Mouse (Mus musculus): ENCODE measurements around the gene 4930404N11Rik. TPM values are rescaled to one million over a fixed set of nuclear protein-coding genes. Genes with fewer than 3 reads are reported as not detected.
A peak's percentile ranks its signal among the peaks of the same experiment; 100 is the strongest.

Gene 4930404N11Rik
- polyA plus RNA-seq, 1 experiment from 2014 or later = 3.0 TPM

DNA sequence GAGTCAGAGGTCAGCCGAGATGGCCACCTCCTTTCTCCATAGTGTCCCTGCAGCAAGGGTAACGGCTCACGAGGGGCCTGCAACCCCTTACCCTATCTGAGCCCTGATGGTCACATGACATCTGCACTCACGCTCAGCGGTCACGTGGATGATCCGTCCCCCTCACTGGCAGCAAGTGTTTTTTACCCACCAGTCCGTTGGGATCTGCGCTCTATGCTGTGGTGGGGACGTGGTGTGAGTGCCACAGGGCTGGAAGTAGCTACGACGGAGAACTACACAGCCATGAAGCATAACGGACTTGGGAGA is 42.8 kb upstream of the 4930404N11Rik start:
- Histone ChIP-seq H3K36me3 (peaks cover 36% of the 10 kb centered on the region), H3K27me3 (no peaks in the 10 kb centered on the region), H3K4me1 (peaks cover 76% of the 10 kb centered on the region), H3K27ac (peak overlapping the region; percentile 98), H3K4me3 (no peak overlapping the region), H3K4me2 (no peak overlapping the region), H3K9me3 (no peaks in the 10 kb centered on the region), H3K9ac (no peak overlapping the region)
- 58% methylated on average over 13 of the region's 13 CpGs for WGBS
- ATAC-seq (ENCODE audit: borderline replicate concordance, extremely low read depth, low FRiP score, low TSS enrichment) = no peak

DNA sequence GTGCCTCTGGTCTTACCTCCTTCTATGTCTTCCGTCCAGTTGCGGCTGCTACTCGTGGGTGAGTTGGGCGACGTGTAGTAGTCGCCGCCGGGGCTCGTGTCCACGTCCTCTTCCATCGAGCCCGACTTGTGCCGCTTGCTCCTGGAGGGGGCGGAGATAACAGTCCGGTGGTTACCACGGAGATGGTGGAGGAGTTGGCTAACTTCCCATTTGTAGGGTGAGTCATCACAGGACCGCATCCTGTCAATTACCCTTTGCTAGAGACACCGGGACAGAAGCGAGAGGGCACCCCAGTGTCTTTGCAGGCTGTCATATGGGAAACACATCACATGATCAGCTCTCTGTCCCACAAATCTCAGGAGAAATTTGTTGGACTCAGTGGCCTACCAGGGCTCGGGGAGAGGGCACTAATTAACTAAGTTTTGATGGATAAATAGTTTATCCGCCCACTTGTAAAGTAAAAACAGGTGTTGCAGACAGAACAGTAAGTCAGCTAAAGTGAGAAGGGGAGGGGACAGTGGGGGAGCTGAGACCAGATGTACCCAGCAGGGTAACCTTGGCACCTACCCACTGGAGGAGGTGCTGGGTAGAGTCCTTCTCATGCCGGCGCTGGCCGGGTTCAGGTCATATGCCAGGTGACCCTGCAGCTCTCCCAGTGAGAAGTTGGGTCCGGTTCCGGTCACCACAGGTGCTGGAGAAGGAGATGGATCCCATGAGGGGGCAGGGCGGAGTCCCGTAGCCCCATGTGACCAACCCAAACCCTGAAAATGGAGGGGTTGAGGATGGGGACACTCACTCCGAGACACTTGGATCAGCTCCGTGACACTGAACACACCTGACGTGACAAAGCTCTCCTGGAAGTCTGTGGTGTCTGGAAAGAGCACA is 42.2 kb upstream of the 4930404N11Rik start:
- no peaks in the 10 kb centered on the region for H3K27me3 ChIP-seq
- peak overlapping the region; percentile 98 for H3K27ac ChIP-seq
- no peaks in the 10 kb centered on the region for H3K9me3 ChIP-seq
- peak overlapping the region; percentile 31 for H3K4me3 ChIP-seq
- H3K4me2 ChIP-seq = peak overlapping the region; percentile 43
- WGBS = 26% methylated on average over 31 of the region's 31 CpGs
- no peak for ATAC-seq (ENCODE audit: borderline replicate concordance, extremely low read depth, low FRiP score, low TSS enrichment)
- peaks cover 76% of the 10 kb centered on the region for H3K4me1 ChIP-seq
- peaks cover 36% of the 10 kb centered on the region for H3K36me3 ChIP-seq
- no peak overlapping the region; the same call in 1 of the 2 replicates for H3K9ac ChIP-seq

DNA sequence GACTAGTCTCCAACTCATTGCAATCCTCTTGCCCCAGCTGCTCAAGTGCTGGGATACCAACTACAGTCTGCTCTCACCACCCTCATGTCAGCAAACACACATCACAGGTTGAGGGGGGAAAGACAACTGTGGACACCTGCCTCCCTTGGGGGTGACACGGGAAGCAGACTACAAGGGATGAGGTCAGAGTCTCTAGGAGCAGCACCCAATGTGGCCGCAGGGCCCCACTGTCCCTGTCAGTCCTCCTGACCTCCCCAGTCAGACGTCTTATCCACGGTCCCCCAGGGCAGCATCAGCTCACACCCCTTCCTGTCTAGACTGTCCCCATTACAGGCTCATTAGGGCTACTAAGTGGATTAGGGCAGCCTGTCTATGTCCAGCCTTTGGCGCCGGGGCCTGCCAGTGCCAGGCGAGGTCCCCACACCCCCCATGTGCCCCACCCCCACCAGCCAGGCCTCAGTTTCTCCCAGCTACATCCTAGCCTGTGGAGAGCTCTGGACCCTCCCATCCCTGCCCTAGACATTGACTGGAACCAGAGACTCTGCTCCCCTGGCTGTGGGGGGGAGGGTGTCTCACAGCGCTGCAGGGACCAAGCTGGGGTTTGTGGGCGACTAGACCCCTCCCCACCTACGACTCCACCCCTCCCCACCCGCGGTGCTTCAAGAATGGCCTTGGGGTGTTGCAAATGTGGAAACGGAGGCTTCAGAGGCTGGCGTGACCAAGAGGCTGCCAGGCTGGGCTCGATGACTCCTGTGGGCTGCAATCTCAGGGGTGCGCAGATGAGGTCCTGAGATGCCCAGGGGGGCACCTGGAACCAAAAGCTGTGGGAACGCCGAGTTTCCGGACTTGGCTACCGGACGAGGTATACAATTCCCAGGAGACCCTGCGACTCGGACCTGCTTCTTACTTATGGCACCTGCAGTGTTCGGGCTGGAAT is 41.2 kb upstream of the 4930404N11Rik start:
- H3K27me3 ChIP-seq = no peaks in the 10 kb centered on the region
- H3K4me3 ChIP-seq = peak overlapping the region; percentile 31
- H3K9me3 ChIP-seq = no peaks in the 10 kb centered on the region
- WGBS = 44% methylated on average over 24 of the region's 24 CpGs
- H3K27ac ChIP-seq = peak overlapping the region; percentile 37; the same call in 1 of the 2 replicates
- H3K4me1 ChIP-seq = peaks cover 76% of the 10 kb centered on the region
- peak overlapping the region; percentile 43 for H3K4me2 ChIP-seq
- no peak for ATAC-seq (ENCODE audit: borderline replicate concordance, extremely low read depth, low FRiP score, low TSS enrichment)
- peaks cover 36% of the 10 kb centered on the region for H3K36me3 ChIP-seq
- H3K9ac ChIP-seq = peak overlapping the region; percentile 25; the same call in 1 of the 2 replicates

DNA sequence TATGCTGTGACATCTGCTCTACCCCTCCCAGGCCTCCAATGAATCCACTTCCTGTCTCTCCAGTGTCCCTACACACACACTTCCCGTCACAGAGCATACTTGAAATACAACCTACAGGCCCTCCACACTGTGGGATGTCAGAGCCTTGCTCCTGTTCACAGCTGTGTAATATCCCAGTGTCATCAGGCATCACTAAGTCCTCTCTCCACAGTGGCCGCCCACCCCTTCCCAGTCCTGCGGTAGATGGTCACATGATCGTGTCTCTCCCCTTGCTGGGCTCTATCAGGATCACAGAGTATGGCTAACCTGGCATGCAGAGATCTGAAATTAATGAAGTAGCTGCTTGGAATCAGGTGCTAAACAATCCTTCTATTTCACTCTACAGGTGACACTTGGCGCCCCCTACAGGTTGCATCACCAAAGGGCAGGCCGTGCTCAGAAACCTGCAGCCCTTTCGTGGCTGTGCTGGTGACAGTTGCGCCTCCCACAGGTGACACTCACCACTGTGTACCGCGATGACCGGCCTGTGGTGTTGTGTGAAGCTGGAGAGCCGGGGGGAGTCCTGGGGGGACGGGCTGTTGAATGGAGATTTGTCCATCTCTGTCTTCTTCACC is 40.1 kb upstream of the 4930404N11Rik start:
- H3K4me2 ChIP-seq = no peak overlapping the region
- 0 out of 2 replicates have a peak overlapping the region, but pooled peaks have one; percentile 25 for H3K27ac ChIP-seq
- H3K4me1 ChIP-seq = peaks cover 75% of the 10 kb centered on the region

DNA sequence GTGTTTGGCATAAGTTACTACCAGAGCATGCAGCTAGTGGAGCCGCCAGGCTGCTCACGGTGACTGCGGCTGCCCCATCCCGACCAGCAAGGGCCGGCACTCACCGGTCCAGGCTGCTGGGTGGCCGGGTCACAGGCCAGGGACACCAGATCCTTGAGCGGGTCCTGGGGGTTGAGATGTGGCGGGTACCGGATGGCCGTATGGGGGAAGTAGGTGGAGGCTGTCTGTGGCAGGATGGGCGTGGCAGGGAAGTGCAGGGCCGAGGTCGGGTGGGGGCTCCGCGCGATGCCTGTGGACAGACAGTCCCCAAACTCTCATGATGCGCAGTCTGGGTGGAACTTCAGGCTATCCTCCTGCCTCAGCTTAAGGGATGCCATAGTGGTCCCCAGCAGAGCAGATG is 39.1 kb upstream of the 4930404N11Rik start:
- WGBS = 61% methylated on average over 18 of the region's 18 CpGs

More for the DNA sequence above, 40.1 kb upstream of the 4930404N11Rik start:
- no peaks in the 10 kb centered on the region for H3K9me3 ChIP-seq
- H3K27me3 ChIP-seq = no peaks in the 10 kb centered on the region
- WGBS = 50% methylated on average over 13 of the region's 13 CpGs
- H3K4me3 ChIP-seq = no peak overlapping the region
- H3K9ac ChIP-seq = no peak overlapping the region
- peaks cover 37% of the 10 kb centered on the region for H3K36me3 ChIP-seq
- ATAC-seq (ENCODE audit: borderline replicate concordance, extremely low read depth, low FRiP score, low TSS enrichment) = no peak

DNA sequence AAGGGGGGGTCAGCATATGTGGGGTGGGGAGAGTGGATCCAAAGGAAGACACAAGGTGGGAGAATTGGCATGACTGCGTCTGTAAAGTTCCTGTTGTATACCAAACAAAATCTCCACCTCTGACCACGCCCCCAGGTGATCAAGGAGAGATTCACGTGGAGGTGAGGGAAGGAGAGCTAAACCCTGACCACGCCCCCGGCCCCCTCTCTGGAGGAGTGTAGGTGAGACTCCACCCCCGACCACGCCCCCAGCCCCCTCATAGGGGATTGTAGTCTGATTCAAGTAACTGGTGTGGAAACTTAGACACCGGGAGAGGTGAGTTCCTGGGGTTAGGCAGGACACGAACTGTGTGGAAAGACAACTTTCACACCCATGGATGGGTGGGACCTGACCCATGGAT is 38.5 kb upstream of the 4930404N11Rik start:
- Histone ChIP-seq H3K4me3 (no peak overlapping the region), H3K27me3 (no peaks in the 10 kb centered on the region), H3K36me3 (peaks cover 53% of the 10 kb centered on the region), H3K9ac (no peak overlapping the region), H3K9me3 (no peaks in the 10 kb centered on the region), H3K4me2 (no peak overlapping the region), H3K27ac (no peak overlapping the region), H3K4me1 (peaks cover 59% of the 10 kb centered on the region)
- ATAC-seq (ENCODE audit: borderline replicate concordance, extremely low read depth, low FRiP score, low TSS enrichment) = no peak
- 41% methylated on average over 9 of the region's 9 CpGs for WGBS

More for the DNA sequence above, 39.1 kb upstream of the 4930404N11Rik start:
- Histone ChIP-seq H3K36me3 (peaks cover 46% of the 10 kb centered on the region), H3K9me3 (no peaks in the 10 kb centered on the region), H3K4me1 (peaks cover 65% of the 10 kb centered on the region), H3K27ac (peak overlapping the region; percentile 20; the same call in 1 of the 2 replicates), H3K27me3 (no peaks in the 10 kb centered on the region), H3K4me2 (no peak overlapping the region), H3K9ac (no peak overlapping the region), H3K4me3 (no peak overlapping the region)
- ATAC-seq (ENCODE audit: borderline replicate concordance, extremely low read depth, low FRiP score, low TSS enrichment) = no peak

DNA sequence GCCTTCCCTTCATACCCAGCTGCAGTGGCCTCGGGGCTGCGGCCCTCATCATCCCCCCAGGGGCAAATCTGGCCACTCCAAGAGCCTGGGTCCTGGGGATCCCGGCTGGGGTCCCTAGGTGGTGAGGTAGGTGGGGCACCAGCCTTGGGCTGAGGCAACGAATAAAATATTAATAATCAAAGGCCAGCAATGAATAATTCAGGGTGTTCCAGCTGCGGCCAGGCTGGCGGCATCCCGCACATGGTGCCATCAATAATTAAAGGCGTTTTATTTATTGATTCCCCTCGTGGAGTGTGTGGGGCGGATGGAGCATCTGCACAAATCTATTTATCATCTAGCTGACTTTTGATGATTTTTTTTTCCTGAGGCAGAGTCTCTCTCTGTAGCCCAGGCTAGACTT is 37.9 kb upstream of the 4930404N11Rik start:
- Histone ChIP-seq H3K9ac (no peak overlapping the region), H3K9me3 (no peaks in the 10 kb centered on the region), H3K4me2 (no peak overlapping the region), H3K4me3 (no peak overlapping the region), H3K27me3 (no peaks in the 10 kb centered on the region), H3K27ac (peak overlapping the region; percentile 87), H3K4me1 (peaks cover 54% of the 10 kb centered on the region), H3K36me3 (peaks cover 53% of the 10 kb centered on the region)
- ATAC-seq (ENCODE audit: borderline replicate concordance, extremely low read depth, low FRiP score, low TSS enrichment) = no peak
- 69% methylated on average over 10 of the region's 10 CpGs for WGBS

DNA sequence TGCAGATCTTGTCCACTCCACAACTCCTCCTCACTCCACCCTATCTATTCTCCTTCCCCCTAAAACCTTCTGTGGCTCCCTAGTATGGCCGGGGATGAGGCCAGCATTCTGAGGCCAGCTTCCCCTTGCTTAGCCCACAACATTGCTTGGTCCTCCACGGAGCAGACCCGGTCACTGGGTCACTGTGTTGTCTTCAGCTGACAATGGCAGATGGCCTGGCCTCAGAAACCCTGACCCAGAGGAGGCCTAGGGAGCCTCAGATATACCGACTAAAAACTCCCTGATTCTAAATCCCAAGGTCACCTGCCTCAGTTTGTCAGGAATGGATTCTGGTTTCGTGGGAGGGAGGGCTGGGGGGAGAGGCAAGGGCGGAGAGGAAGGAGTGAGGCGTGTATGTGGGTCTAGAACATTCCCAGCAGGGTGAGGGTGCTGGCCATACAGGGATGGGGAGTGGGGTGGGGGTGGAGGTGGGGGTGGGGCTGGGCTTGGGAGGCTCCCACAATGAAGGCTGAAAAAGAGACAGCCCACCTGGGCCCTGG is 36.7 kb upstream of the 4930404N11Rik start:
- H3K9me3 ChIP-seq = no peaks in the 10 kb centered on the region
- peak overlapping the region; percentile 44 for H3K4me2 ChIP-seq
- no peak for ATAC-seq (ENCODE audit: borderline replicate concordance, extremely low read depth, low FRiP score, low TSS enrichment)
- H3K4me3 ChIP-seq = no peak overlapping the region
- 22% methylated on average over 7 of the region's 7 CpGs for WGBS
- H3K4me1 ChIP-seq = peaks cover 41% of the 10 kb centered on the region
- H3K27ac ChIP-seq = peak overlapping the region; percentile 87
- H3K27me3 ChIP-seq = no peaks in the 10 kb centered on the region
- H3K36me3 ChIP-seq = peaks cover 50% of the 10 kb centered on the region
- H3K9ac ChIP-seq = no peak overlapping the region

DNA sequence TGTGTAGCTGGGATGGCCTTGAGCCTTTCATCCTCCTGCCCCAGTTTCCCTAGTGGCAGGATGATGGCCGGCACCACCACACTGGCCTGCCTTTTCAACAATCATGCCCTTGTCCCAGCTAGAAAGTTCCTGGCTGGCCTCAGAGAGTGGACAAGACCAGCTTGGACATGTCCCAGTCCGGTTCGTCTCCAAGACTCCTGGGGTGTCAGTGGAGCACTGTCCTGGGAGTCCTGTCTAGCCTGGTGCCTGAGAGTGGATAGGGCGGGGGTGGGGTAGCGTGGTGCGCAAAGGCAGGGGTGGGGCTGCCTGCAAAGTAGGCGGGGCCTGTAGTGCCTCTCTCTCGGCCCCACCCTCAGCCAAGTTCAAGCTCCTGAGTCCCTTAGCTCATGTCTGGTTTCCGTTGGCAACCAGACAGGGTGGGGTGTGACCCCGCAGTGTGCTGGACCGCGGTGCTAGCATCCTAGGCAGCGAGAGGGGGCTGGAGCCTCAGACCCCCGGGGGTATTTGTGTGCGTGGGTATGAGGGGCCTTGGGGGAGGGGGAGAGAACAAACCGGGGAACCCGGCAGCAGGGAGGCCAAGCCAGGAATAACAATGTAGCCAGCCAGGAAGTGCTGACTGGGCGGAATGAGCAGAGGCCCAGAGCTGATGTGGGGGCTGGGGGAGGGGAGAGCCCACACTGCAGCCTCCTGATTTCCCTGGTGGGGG is 36.1 kb upstream of the 4930404N11Rik start:
- Histone ChIP-seq H3K27me3 (no peaks in the 10 kb centered on the region), H3K4me3 (peak overlapping the region; percentile 22), H3K4me2 (peak overlapping the region; percentile 44), H3K4me1 (peaks cover 35% of the 10 kb centered on the region), H3K9ac (no peak overlapping the region), H3K36me3 (peaks cover 43% of the 10 kb centered on the region), H3K9me3 (no peaks in the 10 kb centered on the region), H3K27ac (peak overlapping the region; percentile 87)
- WGBS = 5% methylated on average over 18 of the region's 18 CpGs
- peak; percentile 80 for ATAC-seq (ENCODE audit: borderline replicate concordance, extremely low read depth, low FRiP score, low TSS enrichment)

DNA sequence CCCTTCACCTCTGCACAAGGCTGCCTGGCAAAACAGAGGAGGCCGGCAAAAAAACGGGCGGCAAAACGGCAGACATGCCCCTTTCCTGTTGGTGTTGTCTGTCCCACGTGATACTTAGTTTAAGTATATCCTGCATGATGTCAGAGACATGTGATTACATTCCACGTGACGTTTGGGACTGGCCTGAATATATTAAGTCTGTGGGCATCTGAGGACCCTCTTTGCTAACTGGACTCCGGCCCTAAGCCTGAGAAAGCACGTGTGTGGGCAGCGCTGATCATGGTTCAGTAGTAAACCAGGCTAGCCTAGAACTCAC is 35.5 kb upstream of the 4930404N11Rik start:
- Histone ChIP-seq H3K36me3 (peaks cover 39% of the 10 kb centered on the region), H3K9me3 (no peaks in the 10 kb centered on the region), H3K4me3 (no peak overlapping the region), H3K27ac (peak overlapping the region; percentile 87), H3K9ac (no peak overlapping the region), H3K4me2 (no peak overlapping the region; the same call in 1 of the 2 replicates), H3K27me3 (no peaks in the 10 kb centered on the region), H3K4me1 (peaks cover 35% of the 10 kb centered on the region)
- 33% methylated on average over 10 of the region's 10 CpGs for WGBS
- no peak for ATAC-seq (ENCODE audit: borderline replicate concordance, extremely low read depth, low FRiP score, low TSS enrichment)

All from lung, embryonic 15.5 days (tissue).